Mouse (Mus musculus) liver, embryonic 16.5 days (tissue): ENCODE data around the gene Slc5a3. TPM values are rescaled to one million over a fixed set of nuclear protein-coding genes. Genes with fewer than 3 reads are reported as not detected.

Experiments used
- ATAC-seq: fragments of 200-750 bp; cut with Nextera tagmentation; 2 replicates; pipeline ENCODE4 v1.8.0; 2017; ENCODE audit warnings: low read depth, mild to moderate bottlenecking, moderate number of reproducible peaks, moderate library complexity
- H3K27ac ChIP-seq: fragments of 300-500 bp; sonication (generic); 2 replicates; pipeline ENCODE4 v1.5.1; 2014; ENCODE audit warnings: mild to moderate bottlenecking, low read length
- H3K27me3 ChIP-seq: fragments of 300-500 bp; sonication (generic); 2 replicates; pipeline ENCODE4 v1.6.1; 2014; ENCODE audit warnings: low read depth, low read length, mixed read lengths; ENCODE audit not compliant: control insufficient read depth, insufficient read depth
- H3K36me3 ChIP-seq: fragments of 300-500 bp; sonication (generic); 2 replicates; pipeline ENCODE4 v1.6.1; 2014; ENCODE audit warnings: mild to moderate bottlenecking; ENCODE audit not compliant: control insufficient read depth, insufficient read depth
- H3K4me1 ChIP-seq: fragments of 300-500 bp; sonication (generic); 2 replicates; pipeline ENCODE4 v1.6.1; 2014; ENCODE audit warnings: low read depth, low read length, mixed read lengths; ENCODE audit not compliant: control insufficient read depth
- H3K4me2 ChIP-seq: fragments of 300-500 bp; sonication (generic); 2 replicates; pipeline ENCODE4 v1.6.1; 2014; ENCODE audit warnings: low read depth, low read length, mixed read lengths
- H3K4me3 ChIP-seq: fragments of 300-500 bp; sonication (generic); 2 replicates; pipeline ENCODE4 v1.5.1; 2014; ENCODE audit warnings: low read depth, mild to moderate bottlenecking, low read length
- H3K9ac ChIP-seq: fragments of 300-500 bp; sonication (generic); 2 replicates; pipeline ENCODE4 v1.6.1; 2014; ENCODE audit warnings: low read depth, low read length
- H3K9me3 ChIP-seq: fragments of 300-500 bp; sonication (generic); replicated peaks from 2 replicates; pipeline ENCODE4 v1.6.1; 2016; ENCODE audit warnings: low read length; ENCODE audit not compliant: control insufficient read depth
- WGBS: fragments of 180-500 bp; shearing (Covaris S2); extraction: QIAGEN DNeasy Blood & Tissue Kit; methylation state at CpG from one replicate; pipeline ENCODE4 v1.1.7; 2014; ENCODE audit not compliant: insufficient replicate concordance; 5-methylcytosine and 5-hydroxymethylcytosine counted together
- polyA plus RNA-seq: library from polyadenylated mRNA; unstranded; fragments of >200 nt; fragmentation: Nextera tagmentation; extraction: Ambion mirVana; gene quantifications from 2 replicates; pipeline ENCODE4 v1.2.1, GENCODE M21; 2015

Gene Slc5a3
- polyA plus RNA-seq, 1 experiment from 2014 or later = 1.0 TPM

DNA sequence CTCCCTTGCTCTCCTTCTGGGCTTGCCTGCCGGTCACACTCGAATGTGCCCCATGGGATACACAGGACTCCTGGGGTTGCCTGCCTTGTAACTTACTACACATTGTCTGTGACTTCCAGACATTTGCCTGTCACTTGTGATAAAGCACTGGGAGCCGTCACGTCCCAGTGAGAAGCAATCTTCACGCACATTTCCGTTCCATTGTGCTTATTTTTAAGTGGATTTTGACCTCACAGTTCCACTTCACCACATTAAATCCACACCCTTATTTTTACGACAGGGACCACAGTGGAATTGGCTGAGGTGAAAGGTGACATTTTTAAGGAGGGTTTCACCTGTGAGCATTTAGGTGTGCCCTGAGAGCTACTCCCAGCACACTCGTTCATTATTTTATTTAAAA, 21.4 kb upstream of the Slc5a3 start:
- ATAC-seq = no peak
- Histone ChIP-seq H3K4me2 (no peak overlapping the region), H3K27ac (no peak overlapping the region), H3K9me3 (no peaks in the 10 kb centered on the region), H3K4me1 (no peaks in the 10 kb centered on the region), H3K36me3 (no peaks in the 10 kb centered on the region), H3K27me3 (no peaks in the 10 kb centered on the region), H3K4me3 (no peak overlapping the region), H3K9ac (no peak overlapping the region)
- 49% methylated on average over 8 of the region's 8 CpGs for WGBS

DNA sequence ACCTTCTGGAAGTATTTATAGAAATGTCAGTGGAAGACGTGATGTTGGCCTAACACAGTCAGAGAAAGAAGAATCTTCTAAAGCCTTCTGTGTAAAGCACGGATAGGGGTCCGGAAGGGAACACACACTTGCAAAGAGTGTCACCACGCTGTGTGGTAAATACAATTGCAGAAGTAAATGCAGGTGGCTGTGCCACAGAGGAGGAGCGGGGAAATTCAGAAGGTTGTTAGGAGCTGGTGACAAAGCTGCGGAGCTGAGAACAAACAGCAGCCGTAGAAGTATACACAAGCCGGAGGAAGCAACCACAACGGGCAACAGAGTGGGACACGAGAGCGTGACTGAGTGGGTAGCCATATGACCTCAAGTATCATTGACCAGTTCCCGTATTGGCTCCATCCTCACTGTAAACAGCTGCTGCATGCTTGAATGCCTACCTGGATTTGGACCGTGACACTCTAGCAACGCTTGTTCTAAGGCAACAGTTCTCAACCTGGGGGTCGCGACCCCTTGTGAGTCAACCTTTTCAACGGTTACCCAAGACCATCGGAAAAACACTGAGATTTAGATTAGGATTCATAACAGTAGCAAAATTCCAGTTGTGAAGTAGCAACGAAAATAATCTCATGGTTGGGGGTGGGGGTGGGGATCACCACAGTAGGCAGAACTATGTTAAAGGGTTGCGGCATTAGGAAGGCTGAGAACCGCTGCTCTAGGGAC, 20.1 kb upstream of the Slc5a3 start:
- no peak for ATAC-seq
- H3K4me1 ChIP-seq = no peaks in the 10 kb centered on the region
- H3K27me3 ChIP-seq = no peaks in the 10 kb centered on the region
- 59% methylated on average over 21 of the region's 21 CpGs for WGBS
- no peaks in the 10 kb centered on the region for H3K9me3 ChIP-seq
- H3K4me2 ChIP-seq = no peak overlapping the region
- no peak overlapping the region for H3K4me3 ChIP-seq
- no peak overlapping the region for H3K9ac ChIP-seq
- H3K27ac ChIP-seq = no peak overlapping the region
- H3K36me3 ChIP-seq = no peaks in the 10 kb centered on the region

DNA sequence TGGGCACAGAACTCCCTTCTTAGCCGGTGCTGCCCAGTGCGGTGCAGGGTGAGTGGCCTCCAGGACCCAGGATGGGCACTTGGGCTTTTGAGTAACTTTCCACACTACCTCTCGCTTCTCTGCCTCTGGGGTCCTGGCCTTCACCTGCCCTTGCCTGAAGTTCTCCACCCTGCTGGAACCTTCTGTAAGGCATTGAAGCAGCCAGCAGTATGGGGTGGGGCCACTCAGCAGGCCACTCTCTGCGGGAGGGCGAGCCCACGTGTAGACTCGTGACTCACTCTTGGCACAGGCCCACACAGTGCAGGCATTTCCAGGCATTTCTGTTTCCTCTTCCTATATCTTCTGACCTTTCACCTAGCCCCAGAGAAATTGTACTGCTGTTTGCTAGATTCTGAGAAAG, 18.7 kb upstream of the Slc5a3 start:
- Histone ChIP-seq H3K9ac (no peak overlapping the region), H3K9me3 (no peaks in the 10 kb centered on the region), H3K36me3 (no peaks in the 10 kb centered on the region), H3K4me3 (no peak overlapping the region), H3K27ac (no peak overlapping the region), H3K4me1 (no peaks in the 10 kb centered on the region), H3K4me2 (no peak overlapping the region), H3K27me3 (no peaks in the 10 kb centered on the region)
- 71% methylated on average over 7 of the region's 7 CpGs for WGBS
- peak; percentile 43; the same call in 1 of the 2 replicates for ATAC-seq

DNA sequence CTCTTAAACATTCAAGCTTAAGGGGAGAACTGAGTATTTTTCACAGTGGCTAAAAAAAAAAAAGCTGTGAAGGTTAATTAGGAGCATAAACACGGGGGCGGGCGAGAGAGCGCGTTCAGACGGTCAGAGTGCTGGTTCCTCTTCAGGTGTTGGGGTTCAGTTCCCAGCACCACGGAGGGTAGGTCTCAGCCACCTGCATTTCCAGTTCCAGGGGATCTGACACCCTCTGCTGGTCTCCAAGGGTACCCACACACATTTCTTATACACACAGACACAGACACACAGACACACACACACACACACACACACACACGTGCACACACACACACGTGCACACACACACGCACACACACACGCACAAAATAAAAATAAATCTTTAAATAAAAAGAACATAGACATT, 18.2 kb upstream of the Slc5a3 start:
- no peak overlapping the region for H3K9ac ChIP-seq
- no peaks in the 10 kb centered on the region for H3K36me3 ChIP-seq
- ATAC-seq = no peak
- H3K4me3 ChIP-seq = no peak overlapping the region
- no peaks in the 10 kb centered on the region for H3K9me3 ChIP-seq
- no peak overlapping the region for H3K27ac ChIP-seq
- 85% methylated on average over 11 of the region's 11 CpGs for WGBS
- no peak overlapping the region for H3K4me2 ChIP-seq
- H3K27me3 ChIP-seq = no peaks in the 10 kb centered on the region
- no peaks in the 10 kb centered on the region for H3K4me1 ChIP-seq

DNA sequence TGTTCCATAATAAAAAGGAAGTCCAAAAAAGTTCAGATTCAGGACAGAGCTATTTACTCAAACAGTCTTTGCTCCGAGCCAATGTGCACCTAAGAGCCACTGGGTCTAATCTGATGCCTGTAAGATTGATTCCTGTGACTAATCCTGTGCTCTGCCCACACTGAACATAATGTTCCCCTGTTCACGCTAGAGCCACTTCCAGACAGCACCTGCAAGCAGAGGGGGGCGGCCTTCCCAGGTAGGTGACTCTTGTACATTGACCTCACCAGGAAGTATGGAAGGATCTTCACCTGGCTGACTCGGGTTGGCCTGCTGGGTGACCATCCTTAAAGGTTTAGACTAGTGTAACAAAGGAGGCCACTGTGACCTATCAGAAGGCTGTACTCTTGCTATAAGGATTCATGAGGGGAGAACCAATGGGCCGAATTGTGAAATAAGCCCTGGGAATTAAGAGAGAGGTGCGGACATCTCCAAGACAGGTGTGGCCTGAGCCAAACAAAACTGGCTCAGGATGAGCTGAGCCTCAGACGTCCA, 6.3 kb upstream of the Slc5a3 start:
- Histone ChIP-seq H3K4me3 (no peak overlapping the region), H3K4me2 (no peak overlapping the region), H3K27ac (no peak overlapping the region), H3K36me3 (no peaks in the 10 kb centered on the region), H3K9me3 (no peaks in the 10 kb centered on the region; the same call in 1 of the 2 replicates), H3K27me3 (no peaks in the 10 kb centered on the region), H3K4me1 (no peaks in the 10 kb centered on the region; the same call in 1 of the 2 replicates), H3K9ac (no peak overlapping the region)
- ATAC-seq = no peak
- WGBS = 60% methylated on average over 7 of the region's 7 CpGs

DNA sequence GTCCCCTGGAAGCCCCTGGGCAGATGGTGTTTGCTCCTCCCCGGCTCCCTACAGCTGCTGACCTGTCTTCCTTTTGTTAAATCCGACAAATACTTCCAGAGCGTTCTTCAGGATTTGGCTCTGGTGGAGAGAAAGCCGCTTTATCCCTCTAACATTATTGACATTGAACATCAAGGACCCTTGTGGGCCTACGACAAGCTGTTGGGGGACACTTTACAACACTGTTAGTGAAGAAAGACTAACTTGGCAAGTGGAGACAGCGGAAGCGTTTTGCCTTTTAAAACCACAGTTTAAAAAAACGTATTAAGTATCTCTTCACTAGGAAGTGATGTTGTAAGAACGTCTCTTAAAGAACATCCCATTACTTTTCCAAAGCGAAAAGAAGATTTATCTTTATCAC, 5.6 kb upstream of the Slc5a3 start:
- no peaks in the 10 kb centered on the region; the same call in 1 of the 2 replicates for H3K9me3 ChIP-seq
- no peak overlapping the region for H3K27ac ChIP-seq
- H3K4me2 ChIP-seq = no peak overlapping the region
- H3K4me1 ChIP-seq = peaks cover 6% of the 10 kb centered on the region
- H3K9ac ChIP-seq = no peak overlapping the region
- no peaks in the 10 kb centered on the region for H3K36me3 ChIP-seq
- ATAC-seq = no peak
- H3K4me3 ChIP-seq = no peak overlapping the region
- H3K27me3 ChIP-seq = no peaks in the 10 kb centered on the region
- 61% methylated on average over 10 of the region's 10 CpGs for WGBS

DNA sequence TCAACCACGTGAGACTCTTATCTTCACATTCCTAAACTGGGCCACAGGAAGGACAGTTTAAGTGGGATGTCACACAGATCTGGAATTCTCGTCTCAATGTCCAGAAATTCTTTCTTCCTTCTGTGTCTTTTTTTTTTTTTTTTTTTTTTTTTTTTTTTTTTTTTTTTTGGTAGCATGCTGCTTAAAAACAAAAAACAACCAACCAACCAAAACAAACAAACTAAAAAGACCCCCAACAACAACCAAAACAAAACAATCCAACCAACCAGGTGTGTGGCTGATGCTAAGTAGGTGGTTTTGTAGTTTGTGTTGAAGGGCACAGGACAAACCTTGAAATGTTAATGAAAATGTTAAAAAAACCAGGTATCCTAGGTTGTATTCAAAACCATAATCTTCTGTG, 1.4 kb upstream of the Slc5a3 start:
- no peaks in the 10 kb centered on the region for H3K36me3 ChIP-seq
- peaks cover 9% of the 10 kb centered on the region for H3K4me1 ChIP-seq
- H3K27ac ChIP-seq = no peak overlapping the region
- no peak overlapping the region for H3K4me3 ChIP-seq
- no peak overlapping the region for H3K9ac ChIP-seq
- no peaks in the 10 kb centered on the region for H3K27me3 ChIP-seq
- H3K9me3 ChIP-seq = no peaks in the 10 kb centered on the region; the same call in 1 of the 2 replicates
- no peak for ATAC-seq
- H3K4me2 ChIP-seq = no peak overlapping the region
- WGBS = 37% methylated on average over 2 of the region's 2 CpGs

DNA sequence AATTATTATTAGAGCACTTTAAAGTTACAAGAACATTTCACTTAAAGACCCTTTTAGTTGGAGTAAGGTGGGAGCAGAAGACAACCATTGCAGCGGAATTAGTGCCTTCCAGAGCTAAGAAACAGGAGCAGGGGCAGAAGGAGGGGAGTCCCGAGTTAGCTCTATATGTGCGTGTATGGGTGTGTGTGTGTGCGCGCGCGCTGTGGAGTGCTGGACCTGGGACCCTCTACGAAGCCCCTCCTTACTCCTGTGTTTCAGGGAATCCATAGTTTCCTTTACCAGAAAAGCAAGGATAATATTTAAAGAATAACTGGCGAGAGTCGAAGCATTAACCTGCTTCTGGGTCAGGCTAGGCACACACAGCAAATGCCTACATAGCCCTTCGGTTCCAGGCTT, 668 bp upstream of the Slc5a3 start:
- Histone ChIP-seq H3K36me3 (no peaks in the 10 kb centered on the region), H3K27ac (no peak overlapping the region), H3K9me3 (no peaks in the 10 kb centered on the region; the same call in 1 of the 2 replicates), H3K27me3 (no peaks in the 10 kb centered on the region), H3K4me1 (peaks cover 9% of the 10 kb centered on the region), H3K9ac (peak overlapping the region; percentile 76), H3K4me3 (peak overlapping the region; percentile 85), H3K4me2 (peak overlapping the region; percentile 99)
- ATAC-seq = no peak
- WGBS = 4% methylated on average over 11 of the region's 11 CpGs
